Mouse (Mus musculus): Measurements from ENCODE around the gene Snx3. TPM values are rescaled to one million over a fixed set of nuclear protein-coding genes. Genes with fewer than 3 reads are reported as not detected.

The Snx3 gene
- polyA plus RNA-seq, 1 experiment = 380 TPM

DNA sequence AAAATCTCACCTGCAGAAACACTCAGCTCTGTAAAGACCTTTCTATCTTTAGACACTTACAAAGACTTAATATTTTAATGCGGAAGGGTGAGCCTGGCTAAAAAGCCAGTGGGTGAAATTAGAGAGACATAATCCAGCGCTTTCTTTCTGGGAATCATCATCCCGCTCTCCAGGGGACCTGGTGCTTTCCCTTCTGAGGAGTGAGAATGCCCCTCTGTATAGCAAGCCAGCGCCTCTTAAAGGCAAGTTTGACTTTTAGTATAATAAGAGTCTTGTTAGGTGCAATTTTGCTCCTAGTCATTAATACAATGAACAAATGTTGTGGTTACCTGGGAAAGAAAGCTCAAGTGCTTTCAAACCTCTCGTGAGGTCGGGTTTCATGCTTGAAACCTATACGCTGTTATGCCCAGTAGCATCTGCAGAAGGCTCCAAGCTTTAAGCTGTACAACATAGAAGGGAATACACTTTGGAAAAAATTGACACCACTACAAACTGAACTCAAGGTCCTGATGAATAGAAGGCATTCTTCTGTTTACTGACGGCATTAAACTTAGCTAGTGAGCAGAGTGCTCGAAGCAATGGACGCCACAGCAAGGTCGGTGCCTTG is 21.8 kb downstream of the Snx3 start:
- H3K4me3 ChIP-seq (replicated peaks; ENCODE audit: extremely low read depth, low read depth, low read length) = no peak overlapping the region
- no peak for DNase-seq
- H3K4me1 ChIP-seq (ENCODE audit: control insufficient read depth, insufficient read depth, low read length) = peaks cover 8% of the 10 kb centered on the region
- TF ChIP-seq CTCF (IDR thresholded peaks at IDR 0.05; ENCODE audit: insufficient read depth, low read length) (no peak), POLR2A (IDR thresholded peaks at IDR 0.05; ENCODE audit: borderline replicate concordance, extremely low read depth, low read depth, low read length) (no peak)
- WGBS = 66% methylated on average over 11 of the region's 11 CpGs

- Histone ChIP-seq H3K4me3 (replicated peaks; ENCODE audit: extremely low read depth, low read depth, low read length) (no peak overlapping the region), H3K4me1 (ENCODE audit: control insufficient read depth, insufficient read depth, low read length) (peaks cover 5% of the 10 kb centered on the region; the same call in 1 of the 2 replicates)
- 95% methylated on average over 3 of the region's 3 CpGs for WGBS
- TF ChIP-seq CTCF (IDR thresholded peaks at IDR 0.05; ENCODE audit: insufficient read depth, low read length) (no peak), POLR2A (IDR thresholded peaks at IDR 0.05; ENCODE audit: borderline replicate concordance, extremely low read depth, low read depth, low read length) (no peak)
- no peak for DNase-seq
These were observed 23.9 kb downstream of the Snx3 start for GRCm38 (mm10) chr10:42525682-42526081.

DNA sequence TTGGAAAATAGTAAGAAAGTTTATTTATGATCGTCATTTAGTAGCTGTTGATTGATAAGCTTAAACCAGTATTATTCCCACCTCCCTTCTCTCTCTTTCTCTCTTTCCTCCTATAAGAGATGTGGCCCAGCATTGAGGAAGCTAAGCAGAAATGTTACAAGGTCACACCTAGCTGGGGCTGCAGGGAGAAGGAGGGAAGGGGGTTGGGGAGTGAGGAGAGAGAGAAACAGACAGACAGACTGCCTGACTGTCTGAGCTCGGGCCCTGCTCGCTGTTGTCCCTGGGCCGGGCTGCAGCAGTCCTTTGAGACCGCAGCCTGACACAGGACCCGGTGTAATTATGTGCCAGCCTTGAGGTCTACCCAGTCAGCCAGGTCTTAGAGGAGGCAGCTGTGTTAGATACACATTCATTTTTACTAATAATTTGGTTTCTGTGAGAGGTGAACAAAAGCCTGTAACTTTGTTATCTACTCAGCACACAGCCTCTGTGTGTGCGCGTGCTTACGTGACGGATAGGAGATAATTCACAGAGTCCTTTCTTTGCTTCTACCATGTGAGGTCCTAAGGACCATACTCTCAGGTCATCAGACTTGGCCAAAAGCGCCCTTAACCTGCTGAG is 32.1 kb downstream of the Snx3 start:
- 91% methylated on average over 11 of the region's 11 CpGs for WGBS
- Histone ChIP-seq H3K4me1 (ENCODE audit: control insufficient read depth, insufficient read depth, low read length) (peaks cover 2% of the 10 kb centered on the region; the same call in 1 of the 2 replicates), H3K4me3 (replicated peaks; ENCODE audit: extremely low read depth, low read depth, low read length) (no peak overlapping the region)
- no peak for DNase-seq
- TF ChIP-seq POLR2A (IDR thresholded peaks at IDR 0.05; ENCODE audit: borderline replicate concordance, extremely low read depth, low read depth, low read length) = no peak
- TF ChIP-seq CTCF (IDR thresholded peaks at IDR 0.05; ENCODE audit: insufficient read depth, low read length) = no peak

DNA sequence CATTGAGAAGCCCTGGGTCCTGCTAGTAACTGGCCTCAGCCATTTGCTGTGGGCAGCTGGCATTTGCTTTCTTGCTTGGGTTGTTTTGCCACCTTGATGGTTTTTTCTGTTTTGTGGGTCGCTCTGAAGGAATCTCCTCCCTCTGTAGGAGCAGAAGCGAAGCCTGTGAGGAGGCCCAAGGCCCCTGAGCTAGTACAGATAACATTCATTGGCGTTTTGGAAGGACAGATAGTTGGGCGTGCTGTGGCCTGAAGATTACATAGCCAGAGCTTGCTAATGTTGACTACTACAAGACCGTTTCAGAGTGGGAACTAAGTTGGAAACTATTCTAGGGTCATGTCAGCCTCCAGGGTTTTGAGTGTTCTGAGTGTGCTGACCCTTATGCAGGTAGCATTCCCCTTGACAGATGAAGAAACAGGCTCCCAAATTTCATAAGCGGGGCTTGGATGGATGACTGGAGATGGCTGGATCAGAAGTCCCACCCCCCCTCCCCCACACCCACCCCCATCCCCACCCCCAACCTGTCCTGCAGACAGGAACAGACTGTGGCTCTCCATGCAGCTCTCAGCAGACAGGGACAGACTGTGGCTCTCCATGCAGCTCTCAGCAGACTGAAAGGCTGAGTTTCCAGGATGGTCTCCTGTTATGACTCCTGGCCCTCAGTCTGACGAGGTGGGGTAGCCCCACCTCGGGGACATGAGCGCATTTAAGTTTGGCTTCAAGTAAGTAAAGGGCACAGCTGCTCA is 35.9 kb downstream of the Snx3 start:
- TF ChIP-seq CTCF (IDR thresholded peaks at IDR 0.05; ENCODE audit: insufficient read depth, low read length) (no peak), POLR2A (IDR thresholded peaks at IDR 0.05; ENCODE audit: borderline replicate concordance, extremely low read depth, low read depth, low read length) (no peak)
- 87% methylated on average over 9 of the region's 9 CpGs for WGBS
- Histone ChIP-seq H3K4me3 (replicated peaks; ENCODE audit: extremely low read depth, low read depth, low read length) (no peak overlapping the region), H3K4me1 (ENCODE audit: control insufficient read depth, insufficient read depth, low read length) (no peaks in the 10 kb centered on the region; the same call in 1 of the 2 replicates)
- DNase-seq = no peak

DNA sequence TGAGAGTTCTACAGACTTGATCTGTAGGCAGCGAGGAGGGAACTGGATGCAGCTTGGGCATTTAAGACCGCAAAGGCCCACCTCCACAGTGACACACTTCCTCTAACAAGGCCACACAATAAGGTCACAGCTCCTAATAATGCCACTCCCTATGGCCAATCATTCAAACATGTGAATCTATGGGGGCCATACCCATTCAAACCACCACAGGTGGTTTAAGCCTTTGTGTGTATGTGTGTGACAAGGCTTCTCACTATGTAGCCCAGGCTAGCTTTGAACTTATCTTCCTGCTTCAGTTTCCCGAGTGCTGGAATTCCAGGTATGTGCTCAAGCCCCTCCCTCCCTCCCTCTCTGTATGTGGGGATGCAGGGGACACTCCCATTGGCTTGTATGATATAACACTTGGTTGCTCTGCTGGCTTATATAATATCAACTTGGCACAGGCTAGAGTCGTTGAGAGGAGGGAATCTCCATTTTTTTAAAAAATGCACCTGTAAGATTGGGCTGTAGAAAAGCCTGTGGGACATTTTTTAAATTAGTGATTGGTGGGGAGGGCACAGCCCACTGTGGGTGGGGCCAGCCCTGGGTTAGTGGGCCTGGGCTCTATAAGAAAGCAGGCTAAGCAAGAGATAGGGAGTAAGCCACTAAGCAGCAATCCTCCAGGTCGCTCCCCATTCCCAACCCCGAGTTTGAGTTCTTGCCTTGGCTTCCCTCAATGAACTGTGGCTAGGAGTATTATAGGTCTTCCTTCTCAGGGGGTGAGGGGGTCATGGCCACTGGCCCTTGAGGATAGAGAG is 44.1 kb downstream of the Snx3 start:
- WGBS = 74% methylated on average over 6 of the region's 6 CpGs
- Histone ChIP-seq H3K4me1 (ENCODE audit: control insufficient read depth, insufficient read depth, low read length) (no peaks in the 10 kb centered on the region), H3K4me3 (replicated peaks; ENCODE audit: extremely low read depth, low read depth, low read length) (no peak overlapping the region)
- TF ChIP-seq POLR2A (IDR thresholded peaks at IDR 0.05; ENCODE audit: borderline replicate concordance, extremely low read depth, low read depth, low read length) = no peak
- no peak for TF ChIP-seq CTCF (IDR thresholded peaks at IDR 0.05; ENCODE audit: insufficient read depth, low read length)
- no peak for DNase-seq

GRCm38 (mm10) chr10:42546507-42546906 is 44.7 kb downstream of the Snx3 start:
- WGBS = 85% methylated on average over 3 of the region's 3 CpGs

DNA sequence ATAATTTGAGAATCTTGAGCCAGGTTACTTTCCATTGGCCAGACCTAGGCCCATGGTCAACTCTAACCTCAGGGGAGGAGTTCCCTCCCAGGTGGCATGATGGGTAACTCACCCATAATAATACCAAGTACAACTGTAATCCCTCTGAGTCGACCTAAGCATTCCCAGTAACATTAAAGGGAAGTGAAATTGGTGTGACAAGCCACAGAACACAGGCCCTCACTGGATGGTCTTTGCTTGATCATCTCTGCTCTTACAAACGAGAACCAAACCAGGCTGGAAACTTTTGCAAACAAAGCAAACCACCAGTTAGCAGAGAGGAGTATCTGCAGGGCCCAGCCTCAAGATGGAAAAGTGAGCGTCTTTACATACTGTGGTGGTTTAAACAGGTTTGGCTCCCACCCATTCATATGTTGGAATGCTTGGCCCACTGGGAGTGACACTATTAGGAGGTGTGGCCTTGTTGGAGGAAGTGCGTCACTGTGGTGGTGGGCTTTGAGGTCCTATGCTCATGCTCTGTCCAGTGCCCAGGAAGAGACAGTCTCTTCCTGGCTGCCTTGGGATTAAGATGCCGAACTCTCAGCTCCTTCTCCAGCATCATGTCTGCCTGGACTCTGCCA is 57.9 kb downstream of the Snx3 start:
- 73% methylated on average over 5 of the region's 5 CpGs for WGBS
- TF ChIP-seq CTCF (IDR thresholded peaks at IDR 0.05; ENCODE audit: insufficient read depth, low read length) (no peak), POLR2A (IDR thresholded peaks at IDR 0.05; ENCODE audit: borderline replicate concordance, extremely low read depth, low read depth, low read length) (no peak)
- no peaks in the 10 kb centered on the region for H3K4me1 ChIP-seq (ENCODE audit: control insufficient read depth, insufficient read depth, low read length)
- no peak for DNase-seq
- H3K4me3 ChIP-seq (replicated peaks; ENCODE audit: extremely low read depth, low read depth, low read length) = no peak overlapping the region

More at GRCm38 (mm10) chr10:42546507-42546906, 44.7 kb downstream of the Snx3 start:
- TF ChIP-seq CTCF (IDR thresholded peaks at IDR 0.05; ENCODE audit: insufficient read depth, low read length) = no peak
- no peak for TF ChIP-seq POLR2A (IDR thresholded peaks at IDR 0.05; ENCODE audit: borderline replicate concordance, extremely low read depth, low read depth, low read length)
- Histone ChIP-seq H3K4me3 (replicated peaks; ENCODE audit: extremely low read depth, low read depth, low read length) (no peak overlapping the region), H3K4me1 (ENCODE audit: control insufficient read depth, insufficient read depth, low read length) (no peaks in the 10 kb centered on the region)
- no peak for DNase-seq

DNA sequence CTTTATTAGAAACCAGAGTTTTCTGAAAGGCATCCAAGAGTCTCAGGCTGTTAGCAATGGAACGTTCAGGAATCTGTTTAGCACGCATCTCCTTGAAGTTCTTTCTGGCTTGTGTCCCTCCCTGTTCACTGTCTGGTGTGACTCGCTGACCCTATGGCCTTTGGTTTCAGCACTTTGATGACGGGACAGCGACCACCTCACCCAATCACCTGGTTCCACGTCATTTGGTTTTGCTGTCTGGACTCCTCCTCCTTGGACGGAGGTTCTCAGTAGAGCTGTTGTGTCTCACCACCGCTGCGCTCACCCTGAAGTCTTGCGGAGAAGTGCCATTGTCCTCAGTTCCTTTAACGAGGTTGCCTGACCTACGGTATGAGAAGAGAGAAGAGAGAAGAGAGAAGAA is 60.4 kb downstream of the Snx3 start:
- DNase-seq = no peak
- 3% methylated on average over 12 of the region's 12 CpGs for whole genome bisulfite sequencing
- Histone ChIP-seq H3K4me1 (ENCODE audit: control insufficient read depth, insufficient read depth, low read length) (no peaks in the 10 kb centered on the region), H3K4me3 (replicated peaks; ENCODE audit: extremely low read depth, low read depth, low read length) (no peak overlapping the region)
- TF ChIP-seq POLR2A (IDR thresholded peaks at IDR 0.05; ENCODE audit: borderline replicate concordance, extremely low read depth, low read depth, low read length) (no peak), CTCF (IDR thresholded peaks at IDR 0.05; ENCODE audit: insufficient read depth, low read length) (no peak)

GRCm38 (mm10) chr10:42572567-42572966 is 70.7 kb downstream of the Snx3 start:
- Histone ChIP-seq H3K4me1 (ENCODE audit: control insufficient read depth, insufficient read depth, low read length) (peaks cover 3% of the 10 kb centered on the region; the same call in 1 of the 2 replicates), H3K4me3 (replicated peaks; ENCODE audit: extremely low read depth, low read depth, low read length) (no peak overlapping the region)
- TF ChIP-seq CTCF (IDR thresholded peaks at IDR 0.05; ENCODE audit: insufficient read depth, low read length) (no peak), POLR2A (IDR thresholded peaks at IDR 0.05; ENCODE audit: borderline replicate concordance, extremely low read depth, low read depth, low read length) (no peak)
- WGBS = under 1% methylated on average over 20 of the region's 20 CpGs
- DNase-seq = no peak
